Mouse (Mus musculus) embryonic fibroblast, embryonic 13.5 days (primary cell): ENCODE measurements at regions not wholly inside any gene's neighbourhood (a gene's known extent, or its start where the extent isn't known, plus 50 kb on each side); places are given as distances from the start of the nearest gene placed in this dataset.

ENCODE experiments used
- CTCF ChIP-seq: IDR thresholded peaks from 2 replicates; pipeline ENCODE4 v1.5.1; 2011; ENCODE audit warnings: mild to moderate bottlenecking, control low read depth, low read length, moderate library complexity, borderline replicate concordance; ENCODE audit not compliant: insufficient read depth
- POLR2A ChIP-seq: IDR thresholded peaks from 2 replicates; pipeline ENCODE4 v1.6.1; 2011; ENCODE audit warnings: low read depth, mild to moderate bottlenecking, control low read depth, low read length, moderate library complexity

GRCm38 (mm10) chr15:97150983-97151735 lies 95.4 kb upstream of the Slc38a4 start:
- TF ChIP-seq CTCF (no peak), POLR2A (no peak)
